Mouse (Mus musculus) cerebellum, adult 9-10 months (tissue): Measurements from ENCODE around the gene Gm10563.
A peak's percentile ranks its signal among the peaks of the same experiment; 100 is the strongest.

Experiments
- DNase-seq: peaks from one replicate; pipeline ENCODE4 v3.0.0; 2022

Gene Gm10563

GRCm38 (mm10) chr4:155652283-155653085, 7.3 kb upstream of the Gm10563 start:
- peak; percentile 72 for DNase-seq

- peak; percentile 38 for DNase-seq
These were observed 6.5 kb upstream of the Gm10563 start for GRCm38 (mm10) chr4:155651553-155652269.

- DNase-seq: no peak
These were observed 4.1 kb upstream of the Gm10563 start for GRCm38 (mm10) chr4:155649355-155649754.

- DNase-seq: no peak
These were observed 513 bp upstream of the Gm10563 start for GRCm38 (mm10) chr4:155645721-155646120.

- no peak for DNase-seq
These were observed 1.7 kb downstream of the Gm10563 start for GRCm38 (mm10) chr4:155643531-155643930.

GRCm38 (mm10) chr4:155635766-155636499, 9.3 kb downstream of the Gm10563 start:
- DNase-seq: no peak

- DNase-seq: no peak
These were observed 14.9 kb downstream of the Gm10563 start for GRCm38 (mm10) chr4:155630267-155630666.

- peak; percentile 96 for DNase-seq
These were observed 20.6 kb downstream of the Gm10563 start, which contains the start of gene Cdk11b for GRCm38 (mm10) chr4:155624338-155625291. Gene Cdk11b (plus strand): TSS chr4:155624854.

- DNase-seq: no peak
These were observed 26.9 kb downstream of the Gm10563 start for GRCm38 (mm10) chr4:155618321-155618720.

GRCm38 (mm10) chr4:155613264-155613663, 31.9 kb downstream of the Gm10563 start:
- DNase-seq: no peak

- DNase-seq: no peak
These were observed 33.3 kb downstream of the Gm10563 start for GRCm38 (mm10) chr4:155611860-155612259.

GRCm38 (mm10) chr4:155606825-155607224, 38.4 kb downstream of the Gm10563 start:
- no peak for DNase-seq

- DNase-seq: no peak
These were observed 40.1 kb downstream of the Gm10563 start for GRCm38 (mm10) chr4:155605132-155605531.

GRCm38 (mm10) chr4:155603801-155604200, 41.4 kb downstream of the Gm10563 start:
- DNase-seq: no peak

- DNase-seq: peak; percentile 30
These were observed 42.5 kb downstream of the Gm10563 start for GRCm38 (mm10) chr4:155602753-155603152.

GRCm38 (mm10) chr4:155601997-155602456, 43.2 kb downstream of the Gm10563 start:
- DNase-seq: no peak

GRCm38 (mm10) chr4:155601091-155601996, 43.9 kb downstream of the Gm10563 start, which contains the start of gene Slc35e2:
Gene Slc35e2 (plus strand): TSS chr4:155601416.
- DNase-seq: peak; percentile 96

- DNase-seq: peak; percentile 39
These were observed 45.0 kb downstream of the Gm10563 start for GRCm38 (mm10) chr4:155599901-155600825.

GRCm38 (mm10) chr4:155598536-155598935, 46.7 kb downstream of the Gm10563 start:
- no peak for DNase-seq

GRCm38 (mm10) chr4:155596606-155597005, 48.6 kb downstream of the Gm10563 start:
- no peak for DNase-seq
